Mouse (Mus musculus) urinary bladder, postnatal 4 days (tissue): ENCODE results near the gene Tmem126b.

Experiments used
- DNase-seq, 2 experiments: peaks; one replicate each; pipeline ENCODE4 v3.0.0; 2021 to 2022; ENCODE audit warnings: low spot score in 2 of 2

Gene Tmem126b

DNA sequence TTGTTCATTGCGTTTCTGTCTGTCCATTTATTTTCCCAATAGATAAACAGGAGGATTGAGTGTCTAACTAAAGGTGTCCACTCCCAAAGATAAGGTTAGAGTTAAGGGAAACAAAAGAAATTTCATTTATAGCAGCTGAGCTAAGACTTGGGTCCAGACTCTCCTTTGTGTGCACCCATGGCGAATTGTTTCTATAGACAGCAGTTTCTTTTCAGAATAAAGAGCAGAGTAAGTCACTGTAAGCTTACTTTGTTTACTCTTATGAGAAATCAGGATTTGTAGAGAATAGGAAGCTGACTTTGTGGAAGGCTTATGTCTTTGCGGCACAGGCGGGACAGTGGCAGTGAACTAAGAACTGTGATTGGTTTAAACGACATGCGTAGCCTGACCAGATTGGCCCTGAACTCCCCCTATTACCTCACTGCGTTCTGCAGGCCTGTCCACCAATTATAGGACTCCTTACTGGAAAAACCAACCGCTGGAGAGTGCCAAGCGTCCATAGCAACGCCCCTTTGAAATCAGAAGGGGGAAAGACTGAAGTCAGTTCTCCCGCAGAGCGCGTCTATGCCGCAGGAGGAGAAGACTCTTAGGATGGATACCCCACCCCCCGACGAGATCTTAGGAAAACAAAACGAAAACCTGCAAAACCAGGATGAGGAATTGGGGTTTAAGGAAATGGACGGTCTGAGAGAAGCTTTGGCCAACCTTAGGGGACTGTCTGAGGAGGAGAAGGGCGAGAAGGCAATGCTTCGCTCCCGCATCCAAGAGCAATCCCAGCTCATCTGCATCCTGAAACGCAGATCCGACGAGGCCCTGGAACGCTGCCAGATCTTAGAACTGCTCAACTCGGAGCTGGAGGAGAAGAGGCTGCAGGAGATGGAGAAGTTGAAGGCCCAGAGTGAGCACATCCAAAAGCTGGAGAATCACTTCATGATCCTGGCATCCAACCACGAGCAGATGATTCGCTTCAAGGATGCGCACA lies 49.5 kb downstream of the Tmem126b start, which contains the start of gene Ccdc89:
TSS of gene Ccdc89 (plus strand) at position 558 of the 982 bp plus-strand sequence.
- DNase-seq, result peak; percentile 75 to 78
